Mouse (Mus musculus): ENCODE data around the gene 3110040N11Rik.

- no peak for TF ChIP-seq GATA1 (IDR thresholded peaks at IDR 0.05; ENCODE audit: low read length)
- TF ChIP-seq TAL1 (IDR thresholded peaks at IDR 0.05; ENCODE audit: low read length): no peak
Observed at GRCm38 (mm10) chr7:81740010-81740409, 49.3 kb downstream of the 3110040N11Rik start.

Measured in erythroblast, embryonic 14.5 days (primary cell).